Mouse (Mus musculus) myocyte (in vitro differentiated cells): ENCODE data around the gene Cox8b.

Experiments
- CEBPB ChIP-seq: IDR thresholded peaks from 2 replicates; pipeline ENCODE4 v1.6.1; 2011; ENCODE audit warnings: mild to moderate bottlenecking, moderate library complexity; ENCODE audit not compliant: poor library complexity, insufficient read depth, severe bottlenecking
- E2F4 ChIP-seq: IDR thresholded peaks from one replicate; pipeline ENCODE4 v1.6.1; 2011; ENCODE audit warnings: mild to moderate bottlenecking, control low read depth, moderate library complexity; ENCODE audit not compliant: insufficient read depth
- MAX ChIP-seq: IDR thresholded peaks from one replicate; pipeline ENCODE4 v1.6.1; 2011; ENCODE audit warnings: low read depth, mild to moderate bottlenecking, control low read depth
- MYOD1 ChIP-seq, 3 experiments: IDR thresholded peaks; one replicate each; pipeline ENCODE4 v1.6.1; 2011; ENCODE audit warnings: control low read depth in 2 of 3, low read depth in 2 of 3, mild to moderate bottlenecking in 2 of 3, moderate library complexity in 1 of 3; ENCODE audit not compliant: insufficient read length in 2 of 3, control insufficient read depth in 1 of 3
- MYOG ChIP-seq, 3 experiments: IDR thresholded peaks; one replicate each; pipeline ENCODE4 v1.6.1; 2011; ENCODE audit warnings: control low read depth in 2 of 3, low read depth in 2 of 3, mild to moderate bottlenecking in 2 of 3; ENCODE audit not compliant: insufficient read length in 2 of 3, control insufficient read depth in 1 of 3, insufficient read depth in 1 of 3
- POLR2A ChIP-seq: IDR thresholded peaks from one replicate; pipeline ENCODE4 v1.6.1; 2011; ENCODE audit warnings: low read depth, mild to moderate bottlenecking, control low read depth, moderate library complexity; ENCODE audit not compliant: insufficient read length
- POLR2AphosphoS2 ChIP-seq: IDR thresholded peaks from one replicate; pipeline ENCODE4 v1.6.1; 2011; ENCODE audit warnings: low read depth, control low read depth; ENCODE audit not compliant: insufficient read length
- TCF12 ChIP-seq: IDR thresholded peaks from one replicate; pipeline ENCODE4 v1.6.1; 2011; ENCODE audit warnings: mild to moderate bottlenecking, control low read depth; ENCODE audit not compliant: poor library complexity, insufficient read depth, severe bottlenecking
- USF1 ChIP-seq: IDR thresholded peaks from one replicate; pipeline ENCODE4 v1.6.1; 2011; ENCODE audit warnings: low read depth, mild to moderate bottlenecking, control low read depth, moderate library complexity

DNA sequence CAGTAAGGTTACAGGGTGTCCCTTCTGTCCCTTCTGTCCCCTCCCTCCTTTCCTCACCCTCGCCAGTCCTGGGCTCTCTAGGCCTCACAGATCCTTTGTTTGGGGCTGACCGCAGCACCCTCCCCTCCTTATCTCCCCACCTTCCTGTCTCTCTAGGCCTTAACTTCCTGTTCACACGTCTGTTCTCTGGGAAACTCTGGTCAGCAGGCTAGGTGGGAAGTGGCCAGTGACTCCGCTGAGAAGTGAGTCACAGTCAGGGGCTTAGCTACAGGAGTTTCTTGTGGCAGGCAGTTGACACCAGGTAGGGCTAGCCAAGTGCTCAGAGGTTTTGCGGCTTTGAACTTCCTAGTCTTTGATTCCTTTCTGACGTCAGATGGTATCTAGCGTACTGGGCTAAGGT, 46.7 kb upstream of the Cox8b start:
- TF ChIP-seq POLR2A (no peak), MYOD1 (IDR thresholded peaks at IDR 0.05; ENCODE audit: control insufficient read depth in 1 of 3, insufficient read length in 2 of 3, low read depth in 2 of 3) (no peak), MYOG (IDR thresholded peaks at IDR 0.05; ENCODE audit: control insufficient read depth in 1 of 3, insufficient read depth in 1 of 3, insufficient read length in 2 of 3, low read depth in 2 of 3) (no peak), POLR2AphosphoS2 (no peak), USF1 (no peak), TCF12 (no peak), CEBPB (no peak), MAX (no peak), E2F4 (no peak)
